Mouse (Mus musculus) gastrocnemius, adult 2 months (tissue): ENCODE results near the gene Hmga1b. TPM values are rescaled to one million over a fixed set of nuclear protein-coding genes. Genes with fewer than 3 reads are reported as not detected.

Experiments used
- DNase-seq: peaks from one replicate; pipeline ENCODE4 v3.0.0; 2022
- H3K27ac ChIP-seq: fragments of 200-600 bp; 2 replicates; pipeline ENCODE4 v1.8.1; 2022; ENCODE audit warnings: mild to moderate bottlenecking
- H3K4me3 ChIP-seq: fragments of 200-600 bp; 2 replicates; pipeline ENCODE4 v1.8.1; 2022; ENCODE audit warnings: mild to moderate bottlenecking, moderate library complexity
- CTCF ChIP-seq: fragments of 200-600 bp; IDR thresholded peaks from 2 replicates; pipeline ENCODE4 v1.8.1; 2022; ENCODE audit warnings: antibody characterized with exemption, mild to moderate bottlenecking, moderate library complexity
- intact Hi-C: fragments of 180-260 bp; cut with DNase I; formaldehyde crosslinking; loops from one replicate; pipeline ENCODE4 v1.15.1; 2025
- total RNA-seq, 2 experiments: library from RNA; stranded (reverse); gene quantifications; 2 replicates each; pipeline ENCODE4 v1.2.3; 2021

Gene Hmga1b
- total RNA-seq, 2 experiments from 2014 or later, result 15.7 to 22.2 TPM

- Histone ChIP-seq H3K27ac (peak within 1 kb of the TSS; percentile 95), H3K4me3 (peak within 1 kb of the TSS; percentile 77)
- peak; percentile 13; the same call in 1 of the 2 replicates for TF ChIP-seq CTCF
- intact Hi-C loops, result no loop called here
- DNase-seq, result peak; percentile 97
These were observed 33.4 kb downstream of the Hmga1b start, which contains the start of gene Dus1l for GRCm38 (mm10) chr11:120795756-120796613. Gene Dus1l (minus strand): TSS chr11:120796403.

- intact Hi-C loops, result no loop called here
- H3K4me3 ChIP-seq, result peak overlapping the region; percentile 77
- DNase-seq, result no peak
- no peak for TF ChIP-seq CTCF
- peak overlapping the region; percentile 95 for H3K27ac ChIP-seq
These were observed 34.0 kb downstream of the Hmga1b start for GRCm38 (mm10) chr11:120796614-120796946.

GRCm38 (mm10) chr11:120798244-120798643 is 35.6 kb downstream of the Hmga1b start:
- no peak for TF ChIP-seq CTCF
- intact Hi-C loops, result no loop called here
- Histone ChIP-seq H3K27ac (no peak overlapping the region), H3K4me3 (no peak overlapping the region)
- DNase-seq, result no peak

GRCm38 (mm10) chr11:120799316-120799890 is 36.8 kb downstream of the Hmga1b start:
- peak overlapping the region; percentile 86 for H3K27ac ChIP-seq
- DNase-seq, result no peak
- intact Hi-C loops, result no loop called here
- H3K4me3 ChIP-seq, result peak overlapping the region; percentile 57
- TF ChIP-seq CTCF, result no peak

- H3K4me3 ChIP-seq, result peak overlapping the region; percentile 57
These were observed 37.7 kb downstream of the Hmga1b start for GRCm38 (mm10) chr11:120800061-120800904.

GRCm38 (mm10) chr11:120804274-120804673 is 41.7 kb downstream of the Hmga1b start:
- no peak overlapping the region for H3K4me3 ChIP-seq
- no peak for TF ChIP-seq CTCF
- intact Hi-C loops, result no loop called here
- DNase-seq, result no peak
- H3K27ac ChIP-seq, result no peak overlapping the region

More at GRCm38 (mm10) chr11:120800061-120800904, 37.7 kb downstream of the Hmga1b start:
- intact Hi-C loops, result no loop called here
- H3K27ac ChIP-seq, result peak overlapping the region; percentile 86
- peak; percentile 96 for TF ChIP-seq CTCF
- DNase-seq, result peak; percentile 92

- Histone ChIP-seq H3K27ac (no peak overlapping the region), H3K4me3 (no peak overlapping the region)
- intact Hi-C loops, result no loop called here
- TF ChIP-seq CTCF, result no peak
- no peak for DNase-seq
These were observed 42.2 kb downstream of the Hmga1b start for GRCm38 (mm10) chr11:120804769-120805168.

- TF ChIP-seq CTCF, result no peak
- no peak for DNase-seq
- Histone ChIP-seq H3K27ac (no peak overlapping the region), H3K4me3 (no peak overlapping the region)
- intact Hi-C loops, result no loop called here
These were observed 43.0 kb downstream of the Hmga1b start for GRCm38 (mm10) chr11:120805375-120806298.

GRCm38 (mm10) chr11:120808010-120808409 is 45.4 kb downstream of the Hmga1b start:
- TF ChIP-seq CTCF, result no peak
- DNase-seq, result no peak
- no peak overlapping the region for H3K4me3 ChIP-seq
- intact Hi-C loops, result no loop called here
- H3K27ac ChIP-seq, result no peak overlapping the region

- no peak overlapping the region for H3K27ac ChIP-seq
- H3K4me3 ChIP-seq, result no peak overlapping the region
- TF ChIP-seq CTCF, result no peak
- no peak for DNase-seq
- intact Hi-C loops, result no loop called here
These were observed 49.5 kb downstream of the Hmga1b start for GRCm38 (mm10) chr11:120812068-120812467.

Other genes with a start within 250 kb of the Hmga1b start
- gene Gcgr, start 232.1 kb upstream of the Hmga1b start, total RNA-seq, result under 1 TPM in 1 of 2 experiments, not detected in 1; 0.33 TPM
- 10 to 100 TPM; 21.7 to 22.1 TPM for gene Mcrip1, start 213.1 kb upstream of the Hmga1b start, total RNA-seq
- gene Ppp1r27, start 211.7 kb upstream of the Hmga1b start, total RNA-seq, result 100 to 1,000 TPM; 188 to 418 TPM
- gene P4hb, start 189.5 kb upstream of the Hmga1b start, total RNA-seq, result 100 to 1,000 TPM; 201 to 240 TPM
- 10 to 100 TPM; 72.1 to 89.6 TPM for gene Arhgdia, start 181.2 kb upstream of the Hmga1b start, total RNA-seq
- 10 to 100 TPM; 36.0 to 44.7 TPM for gene Alyref, start 164.4 kb upstream of the Hmga1b start, total RNA-seq
- gene Anapc11, start 164.4 kb upstream of the Hmga1b start, total RNA-seq, result 10 to 100 TPM; 45.3 to 58.5 TPM
- under 1 TPM in 1 of 2 experiments, not detected in 1; 0.78 TPM for gene Npb, start 154.3 kb upstream of the Hmga1b start, total RNA-seq
- gene Pcyt2, start 144.9 kb upstream of the Hmga1b start, total RNA-seq, result 10 to 100 TPM; 30.6 to 39.2 TPM
- 1 to 10 TPM; 4.1 to 4.7 TPM for gene Sirt7, start 137.6 kb upstream of the Hmga1b start, total RNA-seq
- gene Mafg, start 129.2 kb upstream of the Hmga1b start, total RNA-seq, result 10 to 100 TPM; 53.1 to 68.2 TPM
- gene Pycr1, start 119.0 kb upstream of the Hmga1b start, total RNA-seq, result 1 to 10 TPM; 3.5 to 3.8 TPM
- gene Myadml2, start 114.6 kb upstream of the Hmga1b start, total RNA-seq, result 100 to 1,000 TPM; 109 to 157 TPM
- gene Notum, start 101.6 kb upstream of the Hmga1b start, total RNA-seq, result not detected
- 10 to 100 TPM; 31.2 to 32.4 TPM for gene Aspscr1, start 89.8 kb upstream of the Hmga1b start, total RNA-seq
- 10 to 100 TPM; 22.1 to 32.3 TPM for gene Cenpx, start 49.1 kb upstream of the Hmga1b start, total RNA-seq
- gene Lrrc45, start 48.9 kb upstream of the Hmga1b start, total RNA-seq, result 1 to 10 TPM; 3.6 to 4.4 TPM
- gene Rac3, start 41.3 kb upstream of the Hmga1b start, total RNA-seq, result 1 to 10 TPM in 1 of 2 experiments, under 1 TPM in 1; 0.87 to 1.3 TPM
- gene Dcxr, start 35.5 kb upstream of the Hmga1b start, total RNA-seq, result 1 to 10 TPM; 6.3 to 8.6 TPM
- gene Cbr2, start 30.7 kb upstream of the Hmga1b start, total RNA-seq, result 10 to 100 TPM in 1 of 2 experiments, 1 to 10 TPM in 1; 9.1 to 15.4 TPM
- 10 to 100 TPM; 11.7 to 14.1 TPM for gene Rfng, start 21.4 kb downstream of the Hmga1b start, total RNA-seq
- 10 to 100 TPM; 57.9 to 65.2 TPM for gene Gps1, start 21.5 kb downstream of the Hmga1b start, total RNA-seq
- 10 to 100 TPM; 31.2 to 31.5 TPM for gene Dus1l, start 33.6 kb downstream of the Hmga1b start, total RNA-seq
- 10 to 100 TPM in 1 of 2 experiments, 1 to 10 TPM in 1; 6.8 to 20.0 TPM for gene Fasn, start 61.8 kb downstream of the Hmga1b start, total RNA-seq
- 1 to 10 TPM; 3.4 to 3.6 TPM for gene Ccdc57, start 170.1 kb downstream of the Hmga1b start, total RNA-seq
- gene Slc16a3, start 185.7 kb downstream of the Hmga1b start, total RNA-seq, result 100 to 1,000 TPM; 295 to 479 TPM
- gene Csnk1d, start 228.5 kb downstream of the Hmga1b start, total RNA-seq, result 10 to 100 TPM; 50.0 to 53.7 TPM